Mouse (Mus musculus): Measurements from ENCODE around the gene Gak. TPM values are rescaled to one million over a fixed set of nuclear protein-coding genes. Genes with fewer than 3 reads are reported as not detected.
A peak's percentile ranks its signal among the peaks of the same experiment; 100 is the strongest.

The Gak gene
- total RNA-seq, 2 experiments from 2014 or later: 98.6 to 99.1 TPM

- intact Hi-C loops (cut with DNase I): no loop called here
- no peak for DNase-seq (ENCODE audit: low spot score in 2 of 2)
These were observed 85.9 kb downstream of the Gak start for GRCm38 (mm10) chr5:108543516-108544291.

GRCm38 (mm10) chr5:108534188-108534587 lies 95.4 kb downstream of the Gak start:
- intact Hi-C loops (cut with DNase I): no loop called here

GRCm38 (mm10) chr5:108522597-108522996 lies 107.0 kb downstream of the Gak start:
- DNase-seq (ENCODE audit: low spot score in 2 of 2): peak in 1 of 2 experiments; percentile 38
- intact Hi-C loops (cut with DNase I): no loop called here

More at GRCm38 (mm10) chr5:108534188-108534587, 95.4 kb downstream of the Gak start:
- DNase-seq (ENCODE audit: low spot score in 2 of 2): no peak

- intact Hi-C loops (cut with DNase I): no loop called here
- DNase-seq (ENCODE audit: low spot score in 2 of 2): peak in 1 of 2 experiments; percentile 67
These were observed 107.7 kb downstream of the Gak start for GRCm38 (mm10) chr5:108521896-108522295.

GRCm38 (mm10) chr5:108521016-108521415 lies 108.5 kb downstream of the Gak start:
- intact Hi-C loops (cut with DNase I): no loop called here
- no peak for DNase-seq (ENCODE audit: low spot score in 2 of 2)

GRCm38 (mm10) chr5:108520153-108520552 lies 109.4 kb downstream of the Gak start:
- intact Hi-C loops (cut with DNase I): no loop called here

More at GRCm38 (mm10) chr5:108520153-108520552, 109.4 kb downstream of the Gak start:
- DNase-seq (ENCODE audit: low spot score in 2 of 2): no peak

Other genes with a start within 250 kb of the Gak start
- gene Pde6b, start 241.4 kb downstream of the Gak start, total RNA-seq (2021): under 1 TPM; 0.16 to 0.27 TPM
- 100 to 1,000 TPM; 270 to 287 TPM for gene Atp5k, start 195.3 kb downstream of the Gak start, total RNA-seq (2021)
- gene Mfsd7a, start 180.9 kb downstream of the Gak start, total RNA-seq (2021): under 1 TPM; 0.25 to 0.69 TPM
- 10 to 100 TPM; 47.2 to 58.5 TPM for gene Pcgf3, start 168.5 kb downstream of the Gak start, total RNA-seq (2021)
- 100 to 1,000 TPM; 640 to 650 TPM for gene Cplx1, start 79.7 kb downstream of the Gak start, total RNA-seq (2021)
- 10 to 100 TPM; 37.4 to 42.1 TPM for gene Tmem175, start within 50 bp of the Gak start, total RNA-seq (2021)
- 10 to 100 TPM; 11.4 to 15.0 TPM for gene Idua, start 30.6 kb upstream of the Gak start, total RNA-seq (2021)
- 10 to 100 TPM; 46.9 to 57.7 TPM for gene Dgkq, start 39.9 kb upstream of the Gak start, total RNA-seq (2021)
- gene Slc26a1, start 45.8 kb upstream of the Gak start, total RNA-seq (2021): 1 to 10 TPM; 1.3 to 1.5 TPM
- 10 to 100 TPM; 20.0 to 20.6 TPM for gene Fgfrl1, start 62.6 kb upstream of the Gak start, total RNA-seq (2021)
- not detected for gene Rnf212, start 145.2 kb upstream of the Gak start, total RNA-seq (2021)
- gene Tmed11, start 165.6 kb upstream of the Gak start, total RNA-seq (2021): not detected
- not detected for gene Vmn2r8, start 179.1 kb upstream of the Gak start, total RNA-seq (2021)
- gene Vmn2r9, start 222.8 kb upstream of the Gak start, total RNA-seq (2021): not detected